Mouse (Mus musculus) thymus, adult 2 months (tissue): ENCODE results near the gene Csnk2a1.

Source experiments
- CTCF ChIP-seq: fragments of 200-500 bp; IDR thresholded peaks from 2 replicates; pipeline ENCODE4 v1.5.1; 2012; ENCODE audit warnings: mild to moderate bottlenecking, control low read depth, low read length, moderate library complexity, borderline replicate concordance; ENCODE audit not compliant: control insufficient read depth, poor library complexity, insufficient read depth; ENCODE audit errors: extremely low read depth
- POLR2A ChIP-seq: fragments of 200-500 bp; IDR thresholded peaks from 2 replicates; pipeline ENCODE4 v1.6.1; 2012; ENCODE audit warnings: mild to moderate bottlenecking, low read length, control low read depth, moderate library complexity; ENCODE audit not compliant: control insufficient read depth, poor library complexity, insufficient read depth; ENCODE audit errors: extremely low read depth

DNA sequence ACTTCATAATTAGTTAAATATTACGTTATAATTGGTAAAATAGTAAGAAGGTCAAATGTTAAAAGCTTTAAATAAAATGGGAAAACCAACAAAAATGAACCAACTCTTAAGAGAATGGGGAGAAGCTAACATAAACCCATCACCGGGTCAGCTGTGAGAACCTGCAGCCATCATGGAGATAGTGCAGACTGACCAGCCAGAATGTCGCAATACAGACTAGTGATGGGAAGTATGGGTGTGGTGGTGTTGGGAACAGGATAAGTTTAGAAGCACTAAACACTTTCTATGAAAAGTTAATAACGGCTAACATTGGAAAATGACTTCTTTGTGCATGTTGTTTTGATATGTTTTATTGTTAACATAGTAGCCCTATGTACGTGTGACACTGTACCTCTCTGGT lies 60.9 kb downstream of the Csnk2a1 start:
- TF ChIP-seq POLR2A: no peak
- TF ChIP-seq CTCF: no peak
